Mouse (Mus musculus) heart, adult 18-20 months (tissue): ENCODE results near the gene Ckmt1. TPM values are rescaled to one million over a fixed set of nuclear protein-coding genes. Genes with fewer than 3 reads are reported as not detected.
A peak's percentile ranks its signal among the peaks of the same experiment; 100 is the strongest.
"Not testable (repeated sequence)": the region's sequence is repeated elsewhere in the genome, so short reads cannot be mapped to it uniquely, and the experiment has no call there.

Source experiments
- DNase-seq, 2 experiments: peaks; one replicate each; pipeline ENCODE4 v3.0.0; 2021 to 2022; ENCODE audit warnings: mixed read lengths in 1 of 2
- long read RNA-seq, 2 experiments: library from polyadenylated mRNA; stranded (forward); transcript quantifications; one replicate each; pipeline ENCODE4 v2.0.0; 2021
- total RNA-seq, 2 experiments: library from RNA; stranded (reverse); gene quantifications; 2 replicates each; pipeline ENCODE4 v1.2.3; 2021

Gene Ckmt1
- 1 to 10 TPM; 1.2 to 2.7 TPM for total RNA-seq
- long read RNA-seq, experiment 1, partial matches to known transcripts, result 0 of 1 reads
- long read RNA-seq, experiment 1, other reads (novel, unspliced or antisense), result 0 of 1 reads
- long read RNA-seq, experiment 2, result 0 reads

DNA sequence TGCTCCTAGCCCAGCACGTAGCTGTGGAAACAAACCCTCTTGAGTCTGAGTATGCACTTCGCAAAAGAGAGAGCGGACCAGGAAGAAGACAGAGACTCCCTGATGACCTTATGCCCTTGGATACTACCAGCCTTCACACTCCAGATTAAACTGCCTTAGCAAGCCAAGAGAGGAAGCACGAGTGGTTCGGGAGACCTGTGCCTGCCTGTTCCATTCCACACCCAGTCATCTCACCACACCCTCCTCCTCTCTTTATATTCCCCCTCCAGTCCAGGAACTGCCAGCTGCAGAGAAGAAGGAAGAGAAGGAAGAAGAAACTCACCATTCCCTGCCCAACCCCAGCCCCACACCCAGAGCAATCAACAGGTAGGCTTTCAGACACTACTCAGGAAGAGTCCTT, at the start of gene Ckmt1:
Gene Ckmt1 (plus strand): TSS at position 221 of the 400 bp plus-strand sequence.
- DNase-seq, result no peak

GRCm38 (mm10) chr2:121308997-121309416, 48.5 kb upstream of the Ckmt1 start:
- DNase-seq, result peak; percentile 73 to 82

- no peak for DNase-seq
Observed at GRCm38 (mm10) chr2:121316278-121316677, 41.2 kb upstream of the Ckmt1 start.

DNA sequence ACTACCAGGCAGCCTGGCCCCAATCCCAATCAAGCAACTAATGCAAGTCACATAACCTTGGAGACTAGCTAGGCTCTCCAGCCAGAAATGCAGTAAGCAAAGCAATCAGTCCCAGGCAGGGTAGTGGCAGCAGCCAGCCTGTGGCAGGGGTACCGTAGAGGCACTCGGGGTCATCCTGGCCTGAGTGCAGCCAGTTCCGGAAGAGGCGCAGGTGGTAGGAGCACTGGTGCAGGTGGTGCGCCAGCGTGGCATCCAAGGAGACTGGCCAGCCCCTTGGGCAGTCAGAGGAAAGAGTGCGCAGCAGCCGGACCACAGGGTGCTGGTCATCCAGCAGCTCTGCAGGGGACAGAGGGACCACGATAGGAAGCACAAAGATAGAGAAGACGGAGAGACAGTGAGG, 34.5 kb upstream of the Ckmt1 start:
- DNase-seq, result no peak

DNA sequence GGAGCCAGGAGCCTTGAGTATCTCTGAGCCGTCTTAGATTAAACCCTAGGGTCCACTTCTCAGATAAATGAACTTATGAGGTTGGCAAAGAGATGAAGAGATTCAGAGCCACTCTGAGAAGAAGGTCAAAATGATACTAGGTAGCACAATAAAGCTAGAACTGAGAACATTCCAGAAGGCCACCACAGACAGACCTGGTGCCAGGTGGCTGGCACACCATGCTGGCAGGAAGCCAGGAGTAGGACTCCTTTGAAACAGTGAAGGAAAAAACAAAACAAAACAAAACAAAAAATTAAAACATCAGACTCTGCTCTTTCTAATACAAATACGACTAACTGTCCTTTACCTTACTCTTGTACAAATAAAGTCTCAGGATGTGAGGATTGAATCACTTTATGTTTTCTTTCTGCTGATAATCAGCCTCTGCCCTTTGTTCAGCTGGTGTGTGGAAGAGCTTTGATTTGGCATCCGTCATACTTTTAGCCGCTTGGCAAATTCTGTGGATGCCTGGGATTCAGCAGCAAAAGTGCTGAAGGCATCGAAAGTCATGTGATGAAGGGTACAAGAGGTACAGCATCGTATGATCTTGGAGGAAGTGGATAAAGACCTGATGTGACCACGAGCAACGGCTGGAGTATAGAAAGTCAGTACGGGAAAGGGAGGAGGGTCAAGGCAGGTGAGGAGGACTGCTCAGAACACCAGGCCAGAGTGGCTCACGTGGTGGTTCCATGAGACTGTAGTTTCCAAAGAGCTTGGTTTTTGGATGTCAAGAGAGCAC, 33.6 kb upstream of the Ckmt1 start:
- no peak for DNase-seq

GRCm38 (mm10) chr2:121329492-121329891, 28.0 kb upstream of the Ckmt1 start:
- no peak for DNase-seq

GRCm38 (mm10) chr2:121339057-121339456, 18.5 kb upstream of the Ckmt1 start:
- DNase-seq, result no peak

DNA sequence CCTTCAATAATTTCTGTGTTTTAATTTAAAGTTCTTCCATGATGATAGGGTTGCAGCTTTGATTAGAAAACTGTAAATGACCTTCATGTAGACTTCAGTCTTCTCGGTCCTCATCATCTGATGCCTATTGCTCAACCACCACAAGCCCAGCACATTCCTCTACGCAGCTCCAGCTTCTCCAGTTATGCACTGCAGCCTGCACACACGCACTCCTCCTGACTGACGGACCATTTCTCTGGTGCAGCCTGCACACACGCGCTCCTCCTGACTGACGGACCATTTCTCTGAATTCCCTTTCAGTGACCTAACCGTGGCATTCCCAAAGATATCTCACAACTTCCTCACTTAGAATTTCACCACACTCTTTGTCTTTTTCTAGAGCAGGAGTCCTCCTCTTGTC, 4.4 kb upstream of the Ckmt1 start:
- peak; percentile 27 to 33 for DNase-seq

- DNase-seq, result peak in 1 of 2 experiments; percentile 29
Observed at GRCm38 (mm10) chr2:121354378-121354777, 3.1 kb upstream of the Ckmt1 start.

GRCm38 (mm10) chr2:121354820-121355592, 2.5 kb upstream of the Ckmt1 start, which contains the start of gene Ppip5k1:
TSS of gene Ppip5k1 (minus strand) at chr2:121355396.
- DNase-seq, result peak; percentile 96 to 98

GRCm38 (mm10) chr2:121357961-121358360, 447 bp downstream of the Ckmt1 start:
- DNase-seq, result no peak

DNA sequence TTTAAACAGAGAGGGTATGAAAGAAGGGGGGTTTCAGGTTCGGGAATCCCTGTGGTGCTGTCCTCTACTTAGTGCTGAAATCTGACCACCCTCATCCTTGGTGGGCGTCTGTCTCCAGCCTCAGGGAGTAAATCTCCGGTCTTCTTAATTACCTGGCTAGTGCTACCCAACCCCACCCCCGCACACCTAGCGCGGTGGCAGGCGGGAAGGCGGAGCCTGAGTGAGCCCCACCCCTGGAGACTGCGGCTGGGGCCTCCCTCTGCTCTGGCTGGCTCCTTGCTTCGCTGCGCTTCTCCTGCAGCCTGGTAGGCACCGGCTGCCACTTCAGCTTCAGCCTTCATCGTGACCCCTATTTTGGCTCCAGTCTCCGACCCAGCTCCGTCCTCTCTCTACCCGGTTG, 867 bp downstream of the Ckmt1 start:
- peak in 1 of 2 experiments; percentile 15 for DNase-seq

DNA sequence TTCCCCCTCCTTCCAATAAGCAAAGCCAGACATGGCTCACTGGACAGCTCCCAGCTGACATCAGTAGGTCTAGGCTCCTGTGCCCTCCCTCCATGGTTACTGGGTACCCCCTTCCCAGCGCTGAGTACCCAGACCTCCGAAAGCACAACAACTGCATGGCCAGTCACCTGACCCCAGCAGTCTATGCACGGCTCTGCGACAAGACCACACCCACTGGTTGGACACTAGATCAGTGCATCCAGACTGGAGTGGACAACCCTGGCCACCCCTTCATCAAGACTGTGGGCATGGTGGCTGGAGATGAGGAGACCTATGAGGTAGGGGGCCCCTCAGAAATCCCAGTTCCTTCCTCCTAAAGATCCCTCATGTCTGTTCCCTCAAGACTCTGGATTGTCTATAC, 1.9 kb downstream of the Ckmt1 start:
- DNase-seq, result no peak

DNA sequence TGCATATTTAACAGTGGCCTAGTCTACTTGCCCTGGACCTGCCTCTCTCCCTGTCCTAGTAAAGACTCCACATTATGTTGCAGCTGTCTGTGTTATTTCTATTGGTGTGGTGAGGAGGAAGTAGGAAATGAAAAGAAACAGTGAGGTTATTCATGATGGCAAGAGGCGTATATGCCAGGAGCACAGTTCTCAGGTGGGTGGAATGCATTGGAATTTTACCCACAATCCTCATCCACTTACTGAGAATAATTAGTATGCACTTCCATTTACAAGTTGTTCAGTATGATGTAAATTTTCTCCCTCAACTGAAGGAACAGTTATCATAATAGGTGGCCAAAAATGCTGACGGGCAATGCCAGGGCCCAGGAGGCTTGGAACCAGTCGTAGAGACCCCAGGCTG, 6.1 kb downstream of the Ckmt1 start:
- no peak for DNase-seq

GRCm38 (mm10) chr2:121368831-121369230, 11.3 kb downstream of the Ckmt1 start:
- DNase-seq, result no peak

DNA sequence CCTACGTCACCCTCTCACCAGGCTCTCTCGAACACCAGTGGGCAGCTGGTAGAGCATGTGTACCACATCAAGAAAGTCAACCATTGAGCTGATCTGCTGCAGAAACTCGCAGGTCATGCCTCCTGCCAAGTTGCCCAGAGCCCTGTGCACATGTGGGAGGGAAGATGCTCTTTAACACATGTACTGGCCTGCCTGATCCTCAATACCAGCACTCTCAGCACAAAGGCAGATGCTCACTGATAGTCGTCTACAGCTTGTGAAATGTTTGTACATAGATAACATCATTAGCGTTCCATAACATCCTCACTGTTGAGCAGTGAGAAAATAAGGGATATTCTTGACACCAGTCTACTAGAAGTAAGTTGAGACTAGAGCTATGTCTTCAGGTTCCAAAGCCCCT, 13.4 kb downstream of the Ckmt1 start:
- DNase-seq, result no peak

GRCm38 (mm10) chr2:121372266-121372665, 14.8 kb downstream of the Ckmt1 start:
- no peak for DNase-seq

GRCm38 (mm10) chr2:121374766-121375165, 17.3 kb downstream of the Ckmt1 start:
- no peak for DNase-seq

DNA sequence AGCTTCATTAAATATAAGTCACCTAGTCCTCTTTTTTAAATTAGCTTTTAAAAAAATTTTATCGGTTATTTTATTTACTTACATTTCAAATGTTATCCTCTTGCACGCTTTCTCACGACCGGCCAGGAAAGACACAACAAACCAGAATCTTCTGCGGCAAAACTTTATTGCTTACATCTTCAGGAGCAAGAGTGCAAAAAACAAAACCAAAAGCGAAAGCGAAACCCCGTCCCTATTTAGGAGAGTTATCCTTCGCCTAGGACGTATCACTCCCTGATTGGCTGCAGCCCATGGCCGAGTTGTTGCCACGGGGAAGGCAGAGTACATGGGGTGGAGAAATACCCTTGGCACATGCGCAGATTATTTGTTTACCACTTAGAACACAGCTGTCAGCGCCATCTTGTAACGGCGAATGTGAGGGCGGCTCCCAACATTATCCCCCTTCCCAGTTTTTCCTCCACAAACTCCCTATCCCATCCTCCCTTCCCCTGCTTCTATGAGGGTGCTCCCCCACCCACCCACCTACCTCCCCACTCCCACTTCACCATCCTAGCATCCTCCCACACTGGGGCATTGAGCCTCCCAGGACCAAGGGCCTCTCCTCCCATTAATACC, 29.6 kb downstream of the Ckmt1 start, which contains the start of gene Strc:
Gene Strc (minus strand): TSS at position 208 of the 615 bp plus-strand sequence.
- not testable (repeated sequence) for DNase-seq

DNA sequence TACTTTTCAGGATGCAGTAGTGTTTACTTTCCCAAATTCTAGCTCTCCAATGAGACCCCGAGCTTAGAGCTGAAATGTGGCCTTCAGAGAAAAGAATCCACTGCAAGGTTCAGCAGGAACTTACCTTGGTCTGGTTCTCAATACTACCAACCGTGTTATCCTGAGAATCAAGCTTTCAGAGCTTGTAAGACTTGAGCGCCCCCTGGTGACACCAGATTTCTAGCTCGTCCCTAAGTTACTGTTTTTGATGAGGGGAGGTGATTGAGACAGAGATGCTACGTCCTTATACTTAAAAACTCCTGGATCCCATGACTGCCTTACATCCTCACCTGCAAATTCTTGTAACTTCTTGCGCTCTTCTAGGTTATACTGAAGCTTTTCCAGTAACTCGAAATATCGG, 39.1 kb downstream of the Ckmt1 start:
- peak; percentile 47 to 91 for DNase-seq

- no peak for DNase-seq
Observed at GRCm38 (mm10) chr2:121403296-121403695, 45.8 kb downstream of the Ckmt1 start.

- peak; percentile 32 to 50 for DNase-seq
Observed at GRCm38 (mm10) chr2:121408160-121408559, 50.6 kb downstream of the Ckmt1 start.
